Mouse (Mus musculus) heart, postnatal 0 days (tissue): Measurements from ENCODE around the gene Adamtsl1.

Experiments
- CTCF ChIP-seq: IDR thresholded peaks from 2 replicates; pipeline ENCODE4 v1.5.1; 2016; ENCODE audit warnings: antibody characterized with exemption, control low read depth, low read depth
- EP300 ChIP-seq: IDR thresholded peaks from 2 replicates; pipeline ENCODE4 v1.6.1; 2016; ENCODE audit warnings: antibody characterized with exemption, low read depth

DNA sequence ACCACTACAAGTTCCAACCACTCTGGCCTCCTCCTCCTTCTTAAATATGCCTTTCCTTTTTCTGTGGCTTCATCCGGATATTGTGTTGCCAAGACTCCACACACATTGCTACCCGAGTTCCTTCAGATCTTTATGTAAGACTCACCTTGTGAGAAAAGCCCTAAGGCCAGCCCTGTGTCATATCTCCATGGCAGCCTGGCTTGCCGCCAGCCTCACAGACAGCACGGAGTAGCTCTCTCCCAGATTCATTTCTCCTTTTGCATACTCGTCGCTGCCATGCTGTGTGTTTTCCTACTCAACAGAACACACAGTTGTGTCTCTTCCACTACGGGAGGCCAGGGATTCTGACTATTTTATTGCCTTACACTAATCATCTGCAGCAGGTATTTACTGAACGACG is 328.1 kb downstream of the Adamtsl1 start:
- TF ChIP-seq CTCF (no peak), EP300 (no peak)
